Mouse (Mus musculus) midbrain, postnatal 0 days (tissue): ENCODE measurements around the gene Sun3. TPM values are rescaled to one million over a fixed set of nuclear protein-coding genes. Genes with fewer than 3 reads are reported as not detected.

Experiments used
- ATAC-seq: fragments of 200-750 bp; cut with Nextera tagmentation; 2 replicates; pipeline ENCODE4 v1.8.0; 2017; ENCODE audit warnings: moderate number of reproducible peaks, mild to moderate bottlenecking, moderate TSS enrichment, moderate library complexity; ENCODE audit not compliant: low FRiP score
- DNase-seq: peaks from one replicate; pipeline ENCODE4 v3.0.0-alpha.2; 2015; ENCODE audit warnings: low spot score
- H3K27ac ChIP-seq: fragments of 300-500 bp; sonication (generic); 2 replicates; pipeline ENCODE4 v1.5.1; 2014; ENCODE audit warnings: low read depth, mild to moderate bottlenecking, low read length, mixed read lengths
- H3K27me3 ChIP-seq: fragments of 300-500 bp; sonication (generic); 2 replicates; pipeline ENCODE4 v1.6.1; 2014; ENCODE audit warnings: low read length, control low read depth, mixed read lengths; ENCODE audit not compliant: insufficient read depth
- H3K36me3 ChIP-seq: fragments of 300-500 bp; sonication (generic); 2 replicates; pipeline ENCODE4 v1.6.1; 2014; ENCODE audit warnings: low read length, control low read depth, mixed read lengths; ENCODE audit not compliant: insufficient read depth
- H3K4me1 ChIP-seq: fragments of 300-500 bp; sonication (generic); 2 replicates; pipeline ENCODE4 v1.6.1; 2014; ENCODE audit warnings: mild to moderate bottlenecking, control low read depth, antibody characterized with exemption, low read length, mixed read lengths; ENCODE audit not compliant: insufficient read depth
- H3K4me2 ChIP-seq: fragments of 300-500 bp; sonication (generic); 2 replicates; pipeline ENCODE4 v1.6.1; 2014; ENCODE audit warnings: low read depth, mild to moderate bottlenecking, low read length, mixed read lengths; ENCODE audit not compliant: poor library complexity, severe bottlenecking
- H3K4me3 ChIP-seq: fragments of 300-500 bp; sonication (generic); 2 replicates; pipeline ENCODE4 v1.5.1; 2014; ENCODE audit warnings: low read depth, mild to moderate bottlenecking, low read length, moderate library complexity
- H3K9ac ChIP-seq: fragments of 300-500 bp; sonication (generic); replicated peaks from 2 replicates; pipeline ENCODE4 v1.6.1; 2014; ENCODE audit warnings: mild to moderate bottlenecking, low read length, moderate library complexity, mixed read lengths; ENCODE audit not compliant: poor library complexity, severe bottlenecking
- H3K9me3 ChIP-seq: fragments of 300-500 bp; sonication (generic); 2 replicates; pipeline ENCODE4 v1.6.1; 2016; ENCODE audit warnings: low read length, control low read depth
- CTCF ChIP-seq: IDR thresholded peaks from 2 replicates; pipeline ENCODE4 v1.5.1; 2016; ENCODE audit warnings: antibody characterized with exemption, mild to moderate bottlenecking
- WGBS: fragments of 180-500 bp; shearing (Covaris S2); extraction: QIAGEN DNeasy Blood & Tissue Kit; methylation state at CpG from one replicate; pipeline ENCODE4 v1.1.7; 2014; 5-methylcytosine and 5-hydroxymethylcytosine counted together
- polyA plus RNA-seq: library from polyadenylated mRNA; unstranded; fragments of >200 nt; fragmentation: Nextera tagmentation; extraction: Ambion mirVana; gene quantifications from 2 replicates; pipeline ENCODE4 v1.2.1, GENCODE M21; 2015
- total RNA-seq: library from RNA; depleted of rRNA; stranded (reverse); fragments of >200 nt; gene quantifications from 2 replicates; pipeline ENCODE4 v1.2.3, GENCODE M21; 2014

Sun3 gene
- total and polyA plus RNA-seq, 2 experiments from 2014 or later: not detected

DNA sequence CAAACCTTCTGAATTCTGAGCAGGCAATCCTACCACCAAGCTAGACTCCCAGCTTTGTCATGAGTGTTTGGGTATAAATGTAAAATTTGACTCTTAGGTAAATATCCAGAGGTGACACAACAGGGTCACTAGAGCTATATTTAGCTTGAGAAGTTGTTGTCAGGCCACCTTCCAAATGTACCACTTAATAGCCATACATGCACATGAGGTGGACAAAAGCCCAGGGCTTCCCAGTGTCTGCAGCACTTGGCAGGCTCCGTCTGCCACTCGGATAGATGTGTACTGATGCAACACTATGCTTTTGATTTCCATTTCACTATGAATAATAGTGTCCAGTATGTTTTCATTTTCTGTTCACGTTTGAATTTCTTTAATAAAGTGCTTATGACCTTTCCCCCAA, 23.6 kb downstream of the Sun3 start:
- H3K4me3 ChIP-seq: no peak overlapping the region
- DNase-seq (no peak), ATAC-seq (no peak)
- H3K4me2 ChIP-seq: no peak overlapping the region
- no peaks in the 10 kb centered on the region for H3K36me3 ChIP-seq
- no peaks in the 10 kb centered on the region for H3K9me3 ChIP-seq
- no peaks in the 10 kb centered on the region for H3K4me1 ChIP-seq
- no peak overlapping the region for H3K9ac ChIP-seq
- H3K27me3 ChIP-seq: no peaks in the 10 kb centered on the region
- no peak overlapping the region for H3K27ac ChIP-seq
- 73% methylated on average over 3 of the region's 3 CpGs for WGBS
- no peak for TF ChIP-seq CTCF

DNA sequence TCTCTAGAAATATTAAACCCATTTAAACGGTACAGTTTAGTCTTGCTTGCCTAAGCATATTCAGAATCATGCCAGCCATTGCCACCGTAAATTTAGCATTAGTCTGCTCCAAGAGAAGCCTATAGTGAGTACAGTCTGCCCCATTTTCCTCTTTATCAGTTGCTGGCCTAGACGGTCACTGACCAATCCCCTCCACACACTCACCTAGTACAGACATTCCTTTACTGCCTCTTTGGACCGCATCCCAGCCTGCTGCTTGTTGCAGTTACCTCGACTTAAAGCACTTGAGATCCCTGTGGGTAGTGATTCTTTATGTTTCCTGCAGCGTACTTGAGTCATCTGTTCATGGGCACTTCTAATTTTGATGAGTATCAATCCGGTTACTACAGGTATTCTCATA, 24.0 kb downstream of the Sun3 start:
- TF ChIP-seq CTCF: no peak
- no peak for ATAC-seq

DNA sequence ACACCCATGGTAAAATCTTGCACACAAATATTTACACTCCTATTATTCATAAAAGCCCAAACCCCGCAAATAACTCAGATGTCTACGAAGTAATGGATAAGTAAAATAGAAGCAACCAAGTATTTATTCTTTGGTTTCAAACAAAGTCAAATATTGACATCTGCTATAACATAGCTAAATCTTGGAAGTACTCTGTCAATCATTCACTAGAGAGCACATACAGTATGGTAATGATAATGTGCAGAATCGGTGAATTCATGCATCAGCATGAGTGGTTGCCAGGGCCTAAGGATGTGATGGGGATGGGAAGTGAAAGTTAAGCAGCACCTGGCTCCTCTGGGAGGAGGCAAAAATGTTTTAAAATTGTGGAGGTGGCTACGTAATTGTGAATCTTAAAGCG, 28.6 kb downstream of the Sun3 start:
- Histone ChIP-seq H3K4me3 (no peak overlapping the region), H3K4me2 (no peak overlapping the region), H3K9ac (no peak overlapping the region), H3K4me1 (no peaks in the 10 kb centered on the region), H3K27me3 (no peaks in the 10 kb centered on the region), H3K9me3 (no peaks in the 10 kb centered on the region), H3K36me3 (no peaks in the 10 kb centered on the region), H3K27ac (no peak overlapping the region)
- ATAC-seq: no peak
- WGBS: 93% methylated on average over 5 of the region's 5 CpGs
- DNase-seq: no peak
- TF ChIP-seq CTCF: no peak

More for the DNA sequence above, 24.0 kb downstream of the Sun3 start:
- Histone ChIP-seq H3K4me1 (no peaks in the 10 kb centered on the region), H3K27ac (no peak overlapping the region), H3K4me3 (no peak overlapping the region), H3K4me2 (no peak overlapping the region), H3K27me3 (no peaks in the 10 kb centered on the region), H3K9me3 (no peaks in the 10 kb centered on the region), H3K9ac (no peak overlapping the region), H3K36me3 (no peaks in the 10 kb centered on the region)
- no peak for DNase-seq
- 76% methylated on average over 7 of the region's 7 CpGs for WGBS

DNA sequence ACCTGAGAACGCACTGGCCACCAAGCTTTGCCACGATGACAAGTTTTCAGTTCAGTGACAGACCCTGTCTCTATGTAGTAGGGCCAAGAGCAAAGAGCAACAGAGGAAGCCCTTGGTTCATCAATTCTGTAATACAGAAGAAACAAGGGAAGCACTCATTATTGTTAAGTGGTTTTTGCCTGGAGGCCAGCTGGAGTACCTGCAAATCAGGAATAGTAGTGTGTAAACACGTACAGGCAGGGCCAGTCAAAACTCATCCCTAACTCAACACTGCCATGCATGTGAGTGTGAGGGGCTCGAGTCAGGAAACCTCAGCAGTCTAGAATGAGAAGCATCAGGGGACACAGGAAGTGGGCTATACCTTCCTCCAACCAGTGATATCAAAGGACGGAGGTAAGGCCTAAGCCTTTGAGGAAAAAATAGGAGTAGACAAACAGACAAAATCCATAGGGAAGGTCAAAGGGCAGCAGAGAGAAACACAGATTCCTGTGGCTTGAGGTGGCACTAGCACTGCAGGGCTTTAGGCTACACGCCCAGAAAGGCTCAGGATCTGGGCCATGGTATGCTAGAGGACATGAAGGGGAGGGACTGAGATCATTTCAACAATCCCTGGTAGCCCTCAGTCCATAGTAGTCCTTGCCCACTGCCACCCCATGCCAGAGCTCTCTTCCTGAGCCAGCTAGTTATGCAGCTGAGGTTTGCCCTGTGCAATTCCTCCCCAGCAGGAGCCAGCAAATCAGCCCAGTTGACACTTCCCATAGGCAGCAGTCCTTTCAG, 30.1 kb downstream of the Sun3 start:
- 69% methylated on average over 6 of the region's 6 CpGs for WGBS
- no peak for TF ChIP-seq CTCF
- no peaks in the 10 kb centered on the region for H3K36me3 ChIP-seq
- ATAC-seq (no peak), DNase-seq (no peak)
- no peak overlapping the region for H3K4me2 ChIP-seq
- no peaks in the 10 kb centered on the region for H3K27me3 ChIP-seq
- no peaks in the 10 kb centered on the region for H3K9me3 ChIP-seq
- H3K4me1 ChIP-seq: no peaks in the 10 kb centered on the region
- H3K9ac ChIP-seq: no peak overlapping the region
- no peak overlapping the region for H3K4me3 ChIP-seq
- no peak overlapping the region for H3K27ac ChIP-seq

DNA sequence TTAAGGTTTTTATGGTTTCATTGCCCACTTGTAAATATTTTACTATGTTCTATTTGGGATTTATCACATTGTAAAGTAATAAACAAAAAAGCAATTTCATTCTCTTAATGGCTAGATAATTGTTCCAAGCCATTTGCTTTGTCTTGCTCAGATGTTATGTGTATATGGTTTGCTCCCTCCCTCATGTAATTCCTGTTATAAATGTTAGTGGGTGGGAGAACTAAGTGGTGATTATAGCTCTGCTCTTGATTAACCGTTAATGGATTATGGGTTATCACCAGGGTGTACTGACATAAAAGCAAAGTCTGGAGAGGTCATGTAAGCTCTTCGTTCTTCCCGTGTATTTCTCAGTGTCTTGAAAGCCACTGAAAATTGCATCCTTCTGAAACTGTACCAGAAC, 34.1 kb downstream of the Sun3 start:
- H3K9me3 ChIP-seq: no peaks in the 10 kb centered on the region
- TF ChIP-seq CTCF: no peak
- ATAC-seq (no peak), DNase-seq (no peak)
- H3K4me1 ChIP-seq: peaks cover 3% of the 10 kb centered on the region; the same call in 1 of the 2 replicates
- H3K4me3 ChIP-seq: no peak overlapping the region
- H3K27ac ChIP-seq: no peak overlapping the region
- no peaks in the 10 kb centered on the region for H3K27me3 ChIP-seq
- H3K36me3 ChIP-seq: no peaks in the 10 kb centered on the region
- no peak overlapping the region for H3K4me2 ChIP-seq
- no peak overlapping the region for H3K9ac ChIP-seq
- WGBS: 86% methylated on average over 3 of the region's 3 CpGs

DNA sequence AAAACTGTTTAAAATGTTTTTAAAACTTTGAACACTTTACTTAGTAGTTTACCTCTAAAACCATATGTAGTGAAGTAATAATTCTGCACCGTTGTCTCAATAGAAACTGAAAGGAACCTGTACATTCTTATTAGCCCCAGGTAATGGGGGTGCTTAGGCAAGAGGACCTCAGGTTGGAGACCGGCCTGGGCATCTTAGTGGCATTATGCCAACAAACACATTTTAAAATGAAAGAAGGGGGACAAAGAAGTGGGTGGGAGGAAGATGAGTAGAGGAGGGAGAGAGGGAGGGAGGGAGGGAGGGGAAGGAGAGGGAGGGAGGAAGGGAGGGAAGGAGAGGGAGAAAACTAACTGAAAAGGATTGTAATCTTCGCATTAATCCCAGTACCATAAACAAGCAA, 37.4 kb downstream of the Sun3 start:
- ATAC-seq: peak; percentile 34; the same call in 1 of the 2 replicates
- Histone ChIP-seq H3K27ac (no peak overlapping the region), H3K9ac (peak overlapping the region; percentile 73; the same call in 1 of the 2 replicates)

More for the DNA sequence above, 37.4 kb downstream of the Sun3 start:
- Histone ChIP-seq H3K4me3 (peak overlapping the region; percentile 73), H3K4me1 (peaks cover 3% of the 10 kb centered on the region; the same call in 1 of the 2 replicates), H3K4me2 (peak overlapping the region; percentile 77), H3K27me3 (no peaks in the 10 kb centered on the region), H3K36me3 (no peaks in the 10 kb centered on the region), H3K9me3 (no peaks in the 10 kb centered on the region)
- WGBS: 2% methylated on average over 3 of the region's 3 CpGs
- no peak for TF ChIP-seq CTCF
- DNase-seq: peak; percentile 4
